Mouse (Mus musculus): ENCODE measurements around the gene Gtf2ird2.

- TF ChIP-seq CTCF (IDR thresholded peaks at IDR 0.05; ENCODE audit: borderline replicate concordance, control insufficient read depth, extremely low read depth, insufficient read depth, low read length, poor library complexity) (no peak), POLR2A (IDR thresholded peaks at IDR 0.05; ENCODE audit: control insufficient read depth, extremely low read depth, insufficient read depth, low read length, poor library complexity) (no peak)
Measured at GRCm38 (mm10) chr5:134148153-134148552, 35.7 kb upstream of the Gtf2ird2 start.

Measured in thymus, adult 2 months (tissue).